Mouse (Mus musculus): ENCODE data around the gene Pglyrp2. TPM values are rescaled to one million over a fixed set of nuclear protein-coding genes. Genes with fewer than 3 reads are reported as not detected.

The Pglyrp2 gene
- polyA plus RNA-seq, 1 experiment from 2014 or later, result not detected

Small RNA genes lying within 50 kb of the gene (microRNA-seq; reads per million reads assigned to microRNA genes)
- not detected for gene Gm22201

Other genes starting within 250 kb of the Pglyrp2 start
- 0.09 TPM in 1 of 2 replicates, not detected in the other for gene Ephx3, start 234.6 kb downstream of the Pglyrp2 start, polyA plus RNA-seq (2016; fragmentation: Nextera tagmentation; extraction: Ambion mirVana)
- gene Brd4, start 139.4 kb downstream of the Pglyrp2 start, polyA plus RNA-seq (2016; fragmentation: Nextera tagmentation; extraction: Ambion mirVana), result 72.6 and 76.6 TPM in 2 replicates
- gene Akap8, start 102.9 kb downstream of the Pglyrp2 start, polyA plus RNA-seq (2016; fragmentation: Nextera tagmentation; extraction: Ambion mirVana), result 85.1 and 88.9 TPM in 2 replicates
- gene Akap8l, start 73.6 kb downstream of the Pglyrp2 start, polyA plus RNA-seq (2016; fragmentation: Nextera tagmentation; extraction: Ambion mirVana), result 79.4 and 84.6 TPM in 2 replicates
- 23.7 and 23.9 TPM in 2 replicates for gene Wiz, start 34.7 kb downstream of the Pglyrp2 start, polyA plus RNA-seq (2016; fragmentation: Nextera tagmentation; extraction: Ambion mirVana)
- gene Rasal3, start 20.6 kb downstream of the Pglyrp2 start, polyA plus RNA-seq (2016; fragmentation: Nextera tagmentation; extraction: Ambion mirVana), result 0.66 and 0.95 TPM in 2 replicates
- 0.26 and 0.42 TPM in 2 replicates for gene Cyp4f39, start 28.6 kb upstream of the Pglyrp2 start, polyA plus RNA-seq (2016; fragmentation: Nextera tagmentation; extraction: Ambion mirVana)
- gene Cyp4f17, start 81.9 kb upstream of the Pglyrp2 start, polyA plus RNA-seq (2016; fragmentation: Nextera tagmentation; extraction: Ambion mirVana), result 6.1 and 7.1 TPM in 2 replicates
- 18.3 and 19.2 TPM in 2 replicates for gene Cyp4f16, start 112.4 kb upstream of the Pglyrp2 start, polyA plus RNA-seq (2016; fragmentation: Nextera tagmentation; extraction: Ambion mirVana)
- not detected in 2 replicates for gene Cyp4f37, start 197.1 kb upstream of the Pglyrp2 start, polyA plus RNA-seq (2016; fragmentation: Nextera tagmentation; extraction: Ambion mirVana)
- gene Cyp4f40, start 234.7 kb upstream of the Pglyrp2 start, polyA plus RNA-seq (2016; fragmentation: Nextera tagmentation; extraction: Ambion mirVana), result not detected in 2 replicates

Data from heart, embryonic 12.5 days (tissue).